Mouse (Mus musculus) midbrain, embryonic 13.5 days (tissue): ENCODE data around the gene Slc1a5. TPM values are rescaled to one million over a fixed set of nuclear protein-coding genes. Genes with fewer than 3 reads are reported as not detected.

Experiments
- ATAC-seq: fragments of 200-750 bp; cut with Nextera tagmentation; 2 replicates; pipeline ENCODE4 v1.8.0; 2017; ENCODE audit warnings: mild to moderate bottlenecking, moderate TSS enrichment, moderate library complexity
- H3K27ac ChIP-seq: fragments of 300-500 bp; sonication (generic); 2 replicates; pipeline ENCODE4 v1.5.1; 2015; ENCODE audit warnings: inconsistent platforms, mild to moderate bottlenecking, moderate library complexity
- H3K27me3 ChIP-seq: fragments of 300-500 bp; sonication (generic); 2 replicates; pipeline ENCODE4 v1.6.1; 2015; ENCODE audit warnings: mild to moderate bottlenecking, inconsistent platforms
- H3K36me3 ChIP-seq: fragments of 300-500 bp; sonication (generic); 2 replicates; pipeline ENCODE4 v1.6.1; 2015; ENCODE audit warnings: mild to moderate bottlenecking, inconsistent platforms
- H3K4me1 ChIP-seq: fragments of 300-500 bp; sonication (generic); replicated peaks from 2 replicates; pipeline ENCODE4 v1.6.1; 2015; ENCODE audit warnings: inconsistent platforms
- H3K4me2 ChIP-seq: fragments of 300-500 bp; sonication (generic); replicated peaks from 2 replicates; pipeline ENCODE4 v1.6.1; 2015; ENCODE audit warnings: moderate library complexity, mild to moderate bottlenecking, inconsistent platforms
- H3K4me3 ChIP-seq: fragments of 300-500 bp; sonication (generic); replicated peaks from 2 replicates; pipeline ENCODE4 v1.5.1; 2015; ENCODE audit warnings: mild to moderate bottlenecking, inconsistent platforms
- H3K9ac ChIP-seq: fragments of 300-500 bp; sonication (generic); replicated peaks from 2 replicates; pipeline ENCODE4 v1.6.1; 2015; ENCODE audit warnings: mild to moderate bottlenecking, inconsistent platforms
- H3K9me3 ChIP-seq: fragments of 300-500 bp; sonication (generic); 2 replicates; pipeline ENCODE4 v1.6.1; 2016; ENCODE audit warnings: mild to moderate bottlenecking, inconsistent platforms
- WGBS: fragments of 180-500 bp; shearing (Covaris S2); methylation state at CpG from one replicate; pipeline ENCODE4 v1.1.7; 2015; 5-methylcytosine and 5-hydroxymethylcytosine counted together
- polyA plus RNA-seq: library from polyadenylated mRNA; unstranded; fragments of >200 nt; fragmentation: Nextera tagmentation; extraction: Ambion mirVana; gene quantifications from 2 replicates; pipeline ENCODE4 v1.2.1, GENCODE M21; 2015

The Slc1a5 gene
- polyA plus RNA-seq, 1 experiment from 2014 or later = 14.9 TPM

- WGBS = 33% methylated on average over 8 of the region's 8 CpGs
- Histone ChIP-seq H3K9me3 (no peaks in the 10 kb centered on the region), H3K9ac (no peak overlapping the region), H3K4me1 (0 out of 2 replicates have a peak, but pooled peaks cover 5% of the 10 kb centered on the region), H3K4me3 (no peak overlapping the region), H3K27me3 (no peaks in the 10 kb centered on the region), H3K4me2 (no peak overlapping the region), H3K27ac (no peak overlapping the region), H3K36me3 (no peaks in the 10 kb centered on the region)
- no peak for ATAC-seq
Measured at GRCm38 (mm10) chr7:16760292-16760691, 20.8 kb upstream of the Slc1a5 start.

GRCm38 (mm10) chr7:16761005-16761481 lies 20.1 kb upstream of the Slc1a5 start:
- H3K4me1 ChIP-seq = 0 out of 2 replicates have a peak, but pooled peaks cover 5% of the 10 kb centered on the region
- H3K27me3 ChIP-seq = no peaks in the 10 kb centered on the region
- no peaks in the 10 kb centered on the region for H3K36me3 ChIP-seq
- H3K9me3 ChIP-seq = no peaks in the 10 kb centered on the region
- no peak overlapping the region for H3K27ac ChIP-seq
- no peak overlapping the region for H3K4me2 ChIP-seq
- no peak for ATAC-seq
- H3K4me3 ChIP-seq = no peak overlapping the region
- WGBS = 58% methylated on average over 10 of the region's 10 CpGs
- H3K9ac ChIP-seq = no peak overlapping the region

- Histone ChIP-seq H3K9ac (no peak overlapping the region), H3K36me3 (no peaks in the 10 kb centered on the region), H3K4me3 (no peak overlapping the region), H3K27ac (no peak overlapping the region), H3K4me1 (peaks cover 10% of the 10 kb centered on the region; the same call in 1 of the 2 replicates), H3K4me2 (no peak overlapping the region), H3K27me3 (no peaks in the 10 kb centered on the region), H3K9me3 (no peaks in the 10 kb centered on the region)
- no peak for ATAC-seq
- WGBS = 48% methylated on average over 5 of the region's 5 CpGs
Measured at GRCm38 (mm10) chr7:16761630-16762029, 19.5 kb upstream of the Slc1a5 start.

GRCm38 (mm10) chr7:16763463-16764218 lies 17.5 kb upstream of the Slc1a5 start:
- Histone ChIP-seq H3K27ac (no peak overlapping the region), H3K36me3 (no peaks in the 10 kb centered on the region), H3K9ac (no peak overlapping the region), H3K4me1 (peaks cover 10% of the 10 kb centered on the region; the same call in 1 of the 2 replicates), H3K9me3 (no peaks in the 10 kb centered on the region), H3K4me3 (no peak overlapping the region), H3K27me3 (no peaks in the 10 kb centered on the region), H3K4me2 (no peak overlapping the region)
- ATAC-seq = no peak
- WGBS = 93% methylated on average over 7 of the region's 7 CpGs

GRCm38 (mm10) chr7:16766443-16766842 lies 14.7 kb upstream of the Slc1a5 start:
- Histone ChIP-seq H3K36me3 (no peaks in the 10 kb centered on the region), H3K4me3 (no peak overlapping the region), H3K27ac (no peak overlapping the region), H3K4me1 (peaks cover 6% of the 10 kb centered on the region; the same call in 1 of the 2 replicates), H3K9me3 (no peaks in the 10 kb centered on the region), H3K27me3 (no peaks in the 10 kb centered on the region), H3K9ac (no peak overlapping the region), H3K4me2 (no peak overlapping the region)
- ATAC-seq = no peak
- WGBS = 13% methylated on average over 2 of the region's 2 CpGs

- no peak for ATAC-seq
- H3K9ac ChIP-seq = no peak overlapping the region
- 62% methylated on average over 5 of the region's 5 CpGs for WGBS
Measured at GRCm38 (mm10) chr7:16775888-16776287, 5.3 kb upstream of the Slc1a5 start.

GRCm38 (mm10) chr7:16780076-16780475 lies 1.1 kb upstream of the Slc1a5 start:
- ATAC-seq = no peak
- 86% methylated on average over 5 of the region's 5 CpGs for WGBS
- no peak overlapping the region for H3K9ac ChIP-seq
- H3K27ac ChIP-seq = no peak overlapping the region
- H3K36me3 ChIP-seq = no peaks in the 10 kb centered on the region
- 0 out of 2 replicates have a peak, but pooled peaks cover 14% of the 10 kb centered on the region for H3K27me3 ChIP-seq
- peaks cover 42% of the 10 kb centered on the region for H3K4me1 ChIP-seq
- no peak overlapping the region for H3K4me2 ChIP-seq
- no peaks in the 10 kb centered on the region for H3K9me3 ChIP-seq
- H3K4me3 ChIP-seq = no peak overlapping the region

More at GRCm38 (mm10) chr7:16775888-16776287, 5.3 kb upstream of the Slc1a5 start:
- no peaks in the 10 kb centered on the region for H3K36me3 ChIP-seq
- no peak overlapping the region for H3K4me3 ChIP-seq
- H3K27me3 ChIP-seq = 0 out of 2 replicates have a peak, but pooled peaks cover 3% of the 10 kb centered on the region
- H3K27ac ChIP-seq = no peak overlapping the region
- peaks cover 4% of the 10 kb centered on the region for H3K4me1 ChIP-seq
- H3K9me3 ChIP-seq = no peaks in the 10 kb centered on the region
- H3K4me2 ChIP-seq = no peak overlapping the region

GRCm38 (mm10) chr7:16781555-16781815 lies 345 bp downstream of the Slc1a5 start:
- peak overlapping the region; percentile 57 for H3K4me3 ChIP-seq
- ATAC-seq = no peak; the same call in 1 of the 2 replicates
- peak overlapping the region; percentile 75 for H3K9ac ChIP-seq
- H3K4me2 ChIP-seq = peak overlapping the region; percentile 96
- no peaks in the 10 kb centered on the region for H3K9me3 ChIP-seq
- WGBS = 0% methylated on average over 10 of the region's 10 CpGs
- H3K36me3 ChIP-seq = no peaks in the 10 kb centered on the region
- H3K4me1 ChIP-seq = peaks cover 42% of the 10 kb centered on the region
- 0 out of 2 replicates have a peak, but pooled peaks cover 14% of the 10 kb centered on the region for H3K27me3 ChIP-seq
- no peak overlapping the region for H3K27ac ChIP-seq

GRCm38 (mm10) chr7:16781816-16782554 lies 845 bp downstream of the Slc1a5 start:
- H3K27ac ChIP-seq = no peak overlapping the region
- H3K27me3 ChIP-seq = 0 out of 2 replicates have a peak, but pooled peaks cover 14% of the 10 kb centered on the region
- 0 out of 2 replicates have a peak, but pooled peaks cover 2% of the 10 kb centered on the region for H3K36me3 ChIP-seq
- H3K4me3 ChIP-seq = peak overlapping the region; percentile 57
- H3K4me1 ChIP-seq = peaks cover 42% of the 10 kb centered on the region
- H3K9ac ChIP-seq = peak overlapping the region; percentile 75
- peak; percentile 43 for ATAC-seq
- H3K9me3 ChIP-seq = no peaks in the 10 kb centered on the region
- peak overlapping the region; percentile 96 for H3K4me2 ChIP-seq
- WGBS = under 1% methylated on average over 60 of the region's 60 CpGs

- 5% methylated on average over 11 of the region's 11 CpGs for WGBS
- H3K9ac ChIP-seq = peak overlapping the region; percentile 75
- 0 out of 2 replicates have a peak, but pooled peaks cover 2% of the 10 kb centered on the region for H3K36me3 ChIP-seq
- ATAC-seq = no peak
- H3K27ac ChIP-seq = no peak overlapping the region
- no peaks in the 10 kb centered on the region for H3K9me3 ChIP-seq
- 0 out of 2 replicates have a peak, but pooled peaks cover 14% of the 10 kb centered on the region for H3K27me3 ChIP-seq
- peak overlapping the region; percentile 96 for H3K4me2 ChIP-seq
- peaks cover 42% of the 10 kb centered on the region for H3K4me1 ChIP-seq
- peak overlapping the region; percentile 57 for H3K4me3 ChIP-seq
Measured at GRCm38 (mm10) chr7:16782555-16783125, 1.5 kb downstream of the Slc1a5 start.

GRCm38 (mm10) chr7:16783224-16783688 lies 2.1 kb downstream of the Slc1a5 start:
- no peak overlapping the region for H3K27ac ChIP-seq
- H3K4me3 ChIP-seq = peak overlapping the region; percentile 57
- ATAC-seq = no peak
- H3K27me3 ChIP-seq = 0 out of 2 replicates have a peak, but pooled peaks cover 14% of the 10 kb centered on the region
- no peak overlapping the region; the same call in 1 of the 2 replicates for H3K9ac ChIP-seq
- H3K36me3 ChIP-seq = 0 out of 2 replicates have a peak, but pooled peaks cover 2% of the 10 kb centered on the region
- H3K4me1 ChIP-seq = peaks cover 42% of the 10 kb centered on the region
- WGBS = 13% methylated on average over 10 of the region's 10 CpGs
- peak overlapping the region; percentile 96 for H3K4me2 ChIP-seq
- no peaks in the 10 kb centered on the region for H3K9me3 ChIP-seq
